Mouse (Mus musculus): Measurements from ENCODE around the gene Myh6. TPM values are rescaled to one million over a fixed set of nuclear protein-coding genes. Genes with fewer than 3 reads are reported as not detected.

The Myh6 gene
- total RNA-seq, 2 experiments from 2014 or later = 42.1 to 200 TPM

Small RNA genes within 50 kb of the gene (microRNA-seq; reads per million reads assigned to microRNA genes)
- gene Mir208a (ENCODE audit: borderline replicate concordance in 2 of 2) = 6.6 to 27.0 reads per million in 2 experiments
- gene Mir208b (ENCODE audit: borderline replicate concordance in 2 of 2) = 334 to 1,429 reads per million in 2 experiments

Other genes starting within 250 kb of the Myh6 start
- 10 to 100 TPM; 12.3 to 13.0 TPM for gene Slc7a8, start 185.0 kb downstream of the Myh6 start, total RNA-seq (2021)
- gene Rnf212b, start 152.8 kb downstream of the Myh6 start, total RNA-seq (2021) = 1 to 10 TPM; 1.3 to 2.0 TPM
- gene Homez, start 96.0 kb downstream of the Myh6 start, total RNA-seq (2021) = 1 to 10 TPM; 3.3 to 4.5 TPM
- 1 to 10 TPM; 3.0 to 3.5 TPM for gene Ppp1r3e, start 89.4 kb downstream of the Myh6 start, total RNA-seq (2021)
- gene Bcl2l2, start 83.5 kb downstream of the Myh6 start, total RNA-seq (2021) = 10 to 100 TPM; 21.6 to 24.4 TPM
- gene Gm20521, start 83.5 kb downstream of the Myh6 start, total RNA-seq (2021) = 1 to 10 TPM; 1.3 to 2.3 TPM
- gene Pabpn1, start 74.4 kb downstream of the Myh6 start, total RNA-seq (2021) = 10 to 100 TPM; 47.1 to 52.7 TPM
- gene Slc22a17, start 53.8 kb downstream of the Myh6 start, total RNA-seq (2021) = 1 to 10 TPM; 2.4 to 2.5 TPM
- 1 to 10 TPM; 2.6 to 3.7 TPM for gene Efs, start 40.8 kb downstream of the Myh6 start, total RNA-seq (2021)
- gene Il25, start 34.2 kb downstream of the Myh6 start, total RNA-seq (2021) = not detected
- gene Cmtm5, start 30.7 kb downstream of the Myh6 start, total RNA-seq (2021) = under 1 TPM; 0.51 to 0.70 TPM
- not detected for gene Gm17428, start 10.0 kb upstream of the Myh6 start, total RNA-seq (2021)
- 1,000 to 10,000 TPM in 1 of 2 experiments, 100 to 1,000 TPM in 1; 192 to 1,011 TPM for gene Myh7, start 27.7 kb upstream of the Myh6 start, total RNA-seq (2021)
- 10 to 100 TPM; 15.7 to 17.0 TPM for gene Ngdn, start 48.5 kb upstream of the Myh6 start, total RNA-seq (2021)
- gene Zfhx2, start 125.4 kb upstream of the Myh6 start, total RNA-seq (2021) = 1 to 10 TPM; 3.5 to 3.7 TPM
- 10 to 100 TPM; 10.5 to 11.1 TPM for gene Thtpa, start 127.9 kb upstream of the Myh6 start, total RNA-seq (2021)
- 1 to 10 TPM; 4.8 to 5.7 TPM for gene Ap1g2, start 139.7 kb upstream of the Myh6 start, total RNA-seq (2021)
- gene Jph4, start 150.0 kb upstream of the Myh6 start, total RNA-seq (2021) = under 1 TPM; 0.28 to 0.35 TPM

Measured in gastrocnemius, postnatal 25 days (tissue).